Mouse (Mus musculus): ENCODE data around the gene Prph.
"Not testable (repeated sequence)": the region's sequence is repeated elsewhere in the genome, so short reads cannot be mapped to it uniquely, and the experiment has no call there.

The Prph gene

GRCm38 (mm10) chr15:99032041-99032725 lies 22.8 kb upstream of the Prph start:
- CTCF ChIA-PET = interaction anchor here (0.6 to 1.7 kb wide), 2 partner anchors 9 to 359 kb away, joined by 3 to 5 read pairs; no protein-coding TSS in a partner anchor

GRCm38 (mm10) chr15:99032726-99033250 lies 22.2 kb upstream of the Prph start:
- CTCF ChIA-PET = interaction anchor here (0.6 to 1.7 kb wide), 2 partner anchors 10 to 360 kb away, joined by 3 to 5 read pairs; no protein-coding TSS in a partner anchor

GRCm38 (mm10) chr15:99033498-99034270 lies 21.3 kb upstream of the Prph start:
- CTCF ChIA-PET = interaction anchor here (0.6 kb wide), 1 partner anchor 258 kb away, joined by 3 read pairs; no protein-coding TSS in a partner anchor

- CTCF ChIA-PET = interaction anchor here (0.9 kb wide), 1 partner anchor 27 kb away, joined by 3 read pairs; no protein-coding TSS in a partner anchor
Observed at GRCm38 (mm10) chr15:99035431-99035830, 19.5 kb upstream of the Prph start.

GRCm38 (mm10) chr15:99036249-99036905 lies 18.6 kb upstream of the Prph start:
- CTCF ChIA-PET = no interaction called here

- CTCF ChIA-PET = no interaction called here
Observed at GRCm38 (mm10) chr15:99038025-99038424, 16.9 kb upstream of the Prph start.

- CTCF ChIA-PET = no interaction called here
Observed at GRCm38 (mm10) chr15:99038797-99039196, 16.2 kb upstream of the Prph start.

- CTCF ChIA-PET = no interaction called here
Observed at GRCm38 (mm10) chr15:99039306-99039705, 15.7 kb upstream of the Prph start.

- CTCF ChIA-PET = interaction anchor here (0.7 kb wide), 1 partner anchor 1149 kb away, joined by 3 read pairs; no protein-coding TSS in a partner anchor
Observed at GRCm38 (mm10) chr15:99039996-99040919, 14.7 kb upstream of the Prph start.

GRCm38 (mm10) chr15:99040920-99041856 lies 13.8 kb upstream of the Prph start:
- CTCF ChIA-PET = interaction anchor here (0.5 to 0.7 kb wide), 2 partner anchors 133 to 1148 kb away, joined by 3 to 5 read pairs; no protein-coding TSS in a partner anchor

GRCm38 (mm10) chr15:99042334-99042733 lies 12.6 kb upstream of the Prph start:
- CTCF ChIA-PET = no interaction called here

GRCm38 (mm10) chr15:99044854-99045253 lies 10.1 kb upstream of the Prph start:
- CTCF ChIA-PET = no interaction called here

- CTCF ChIA-PET = not testable (repeated sequence)
Observed at GRCm38 (mm10) chr15:99045734-99046133, 9.2 kb upstream of the Prph start.

- CTCF ChIA-PET = interaction anchor here (1.5 kb wide), 1 partner anchor 11 kb away, joined by 4 read pairs; no protein-coding TSS in a partner anchor
Observed at GRCm38 (mm10) chr15:99049473-99050253, 5.3 kb upstream of the Prph start.

- CTCF ChIA-PET = no interaction called here
Observed at GRCm38 (mm10) chr15:99053373-99053772, 1.6 kb upstream of the Prph start.

GRCm38 (mm10) chr15:99055511-99055961 lies 562 bp downstream of the Prph start:
- CTCF ChIA-PET = interaction anchor here (0.5 to 1.7 kb wide), 2 partner anchors 9 to 31 kb away, joined by 4 to 5 read pairs; no protein-coding TSS in a partner anchor

GRCm38 (mm10) chr15:99056332-99056731 lies 1.4 kb downstream of the Prph start:
- CTCF ChIA-PET = interaction anchor here (1.1 kb wide), 1 partner anchor 34 kb away, joined by 9 read pairs; no protein-coding TSS in a partner anchor

GRCm38 (mm10) chr15:99065557-99066165 lies 10.7 kb downstream of the Prph start:
- CTCF ChIA-PET = interaction anchor here (0.6 kb wide), 1 partner anchor 79 kb away, joined by 4 read pairs; no protein-coding TSS in a partner anchor
